Mouse (Mus musculus): ENCODE data around the gene Hsd3b7. TPM values are rescaled to one million over a fixed set of nuclear protein-coding genes. Genes with fewer than 3 reads are reported as not detected.

The Hsd3b7 gene
- 38.0 and 69.3 TPM in 2 replicates for total RNA-seq (2021)
- long read RNA-seq, experiment 1, transcript Hsd3b7-201 (7 exons, 1,828 nt) = major isoform, 47 of 67 reads
- long read RNA-seq, experiment 1, partial matches to known transcripts = 3 of 67 reads
- long read RNA-seq, experiment 1, other reads (novel, unspliced or antisense) = 12 of 67 reads
- long read RNA-seq, experiment 2, transcript Hsd3b7-201 (7 exons, 1,828 nt) = major isoform, 49 of 77 reads
- long read RNA-seq, experiment 2, partial matches to known transcripts = 13 of 77 reads
- long read RNA-seq, experiment 2, other reads (novel, unspliced or antisense) = 7 of 77 reads

- peak; percentile 98 for DNase-seq
These were observed at the start of gene Hsd3b7 for GRCm38 (mm10) chr7:127800435-127801009. Gene Hsd3b7, plus strand, starts transcription at chr7:127800604.

GRCm38 (mm10) chr7:127751619-127752018, 48.8 kb upstream of the Hsd3b7 start:
- no peak for DNase-seq

DNA sequence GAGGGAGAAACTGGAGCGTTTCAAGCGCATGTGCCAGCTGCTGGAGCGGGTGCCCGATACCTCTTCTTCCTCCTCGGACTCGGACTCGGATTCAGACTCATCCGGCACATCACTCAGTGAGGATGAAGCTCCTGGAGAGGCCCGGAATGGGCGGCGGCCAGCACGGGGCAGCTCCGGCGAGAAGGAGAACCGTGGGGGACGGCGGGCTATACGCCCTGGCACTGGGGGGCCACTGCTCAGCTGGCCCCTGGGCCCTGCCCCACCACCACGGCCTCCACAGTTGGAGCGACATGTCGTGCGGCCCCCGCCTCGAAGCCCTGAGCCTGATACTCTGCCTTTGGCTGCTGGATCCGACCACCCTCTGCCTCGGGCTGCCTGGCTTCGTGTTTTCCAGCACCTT, 48.3 kb upstream of the Hsd3b7 start:
- DNase-seq = no peak

DNA sequence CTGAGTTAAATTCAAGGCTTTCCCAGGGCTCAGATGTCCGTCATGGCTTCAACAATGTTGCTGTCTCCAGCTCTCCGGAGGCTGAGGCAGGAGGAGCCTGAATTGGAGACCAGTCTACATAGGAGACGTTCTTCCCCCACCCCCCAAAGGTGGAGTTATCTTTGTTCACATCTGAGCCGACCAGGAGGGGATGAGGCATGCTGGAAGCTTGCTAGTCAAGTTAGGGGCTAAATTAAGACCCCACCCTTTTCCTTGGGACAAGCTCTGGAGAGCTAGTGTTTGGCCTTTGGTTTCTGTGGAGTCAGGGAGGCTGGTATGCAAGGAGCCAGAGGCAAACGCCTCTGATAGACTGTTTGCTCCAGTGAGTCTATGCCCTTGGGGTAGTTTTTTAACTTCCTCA, 47.2 kb upstream of the Hsd3b7 start:
- DNase-seq = no peak

GRCm38 (mm10) chr7:127753741-127754140, 46.7 kb upstream of the Hsd3b7 start:
- no peak for DNase-seq

DNA sequence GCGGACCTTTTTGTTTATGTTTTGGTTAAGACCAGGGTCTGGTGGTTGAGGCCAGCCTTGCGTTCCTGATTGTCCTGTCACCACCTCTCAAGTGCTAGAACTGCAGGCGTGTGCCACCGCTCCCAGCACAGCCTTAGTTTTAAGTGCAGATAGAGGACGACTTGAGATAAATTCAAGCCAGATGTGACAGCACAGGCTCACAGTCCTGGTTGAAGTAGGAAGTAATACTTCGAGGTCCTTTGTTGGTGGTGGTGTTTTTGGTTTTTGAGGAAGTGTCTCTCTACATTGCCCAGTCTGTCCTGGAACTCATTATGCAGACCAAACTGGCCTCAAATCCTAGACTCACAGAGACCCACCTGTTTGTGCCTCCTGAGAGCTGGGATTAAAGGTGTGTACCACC, 40.7 kb upstream of the Hsd3b7 start:
- no peak for DNase-seq

- DNase-seq = no peak
These were observed 39.9 kb upstream of the Hsd3b7 start for GRCm38 (mm10) chr7:127760478-127760877.

DNA sequence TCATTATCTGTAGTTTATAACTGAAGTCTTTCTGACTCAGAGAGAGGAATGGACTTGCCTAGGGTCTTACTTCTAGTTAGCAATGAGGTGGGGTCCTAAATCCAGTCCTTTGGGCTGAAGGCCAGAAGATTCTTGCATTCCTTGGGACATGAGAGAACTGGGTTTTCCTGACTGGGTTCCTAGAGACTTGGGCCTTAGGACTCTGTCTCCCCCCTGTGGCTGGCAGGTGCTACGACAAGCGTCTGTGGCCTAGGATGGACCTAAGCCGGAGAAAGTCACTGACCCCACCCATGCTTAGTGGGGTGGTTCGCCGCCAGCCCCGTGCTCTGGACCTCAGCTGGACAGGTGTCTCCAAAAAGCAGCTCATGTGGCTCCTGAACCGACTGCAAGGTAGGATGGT, 39.4 kb upstream of the Hsd3b7 start:
- peak; percentile 85 for DNase-seq

DNA sequence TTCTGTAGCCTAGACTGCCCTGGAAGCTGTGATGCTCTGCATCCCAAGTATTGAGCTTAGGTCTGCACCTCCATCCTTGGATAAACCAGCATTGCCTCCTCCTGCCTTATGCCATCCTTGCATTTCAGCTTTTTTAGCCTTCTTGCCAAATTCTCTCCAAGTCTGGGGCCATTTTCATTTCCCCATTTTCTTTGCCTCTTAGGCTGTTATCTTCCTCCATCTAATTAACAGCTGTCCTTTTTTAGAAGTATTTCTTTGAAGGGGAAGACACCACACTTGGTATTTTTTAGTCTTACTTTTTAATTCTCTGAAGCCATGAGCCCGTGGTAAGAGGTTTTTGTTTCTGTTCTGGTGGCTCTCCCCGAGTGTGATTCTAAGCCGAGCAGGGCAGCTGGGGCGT, 36.8 kb upstream of the Hsd3b7 start:
- no peak for DNase-seq

DNA sequence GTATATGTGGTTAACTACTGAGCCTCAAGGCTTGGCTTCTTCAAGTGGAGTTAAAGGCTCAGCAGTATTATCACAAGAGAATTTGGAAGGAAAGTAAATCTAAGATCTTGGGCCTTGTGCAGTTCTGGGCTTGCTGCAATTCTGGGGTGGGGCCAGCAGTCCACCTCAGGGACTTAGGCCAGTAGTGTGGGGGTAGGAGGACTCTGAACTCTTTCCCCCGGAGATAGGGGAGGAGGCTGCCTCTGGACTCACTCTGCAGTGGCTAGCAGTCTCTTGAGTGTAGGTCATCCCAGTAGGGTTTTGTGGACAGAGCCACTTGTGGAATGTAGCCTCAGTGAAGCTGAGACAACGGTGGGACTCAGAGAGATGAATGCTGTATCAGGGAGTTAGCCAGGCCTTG, 34.6 kb upstream of the Hsd3b7 start:
- DNase-seq = peak; percentile 45

- no peak for DNase-seq
These were observed 33.4 kb upstream of the Hsd3b7 start for GRCm38 (mm10) chr7:127766851-127767609.

- no peak for DNase-seq
These were observed 32.6 kb upstream of the Hsd3b7 start for GRCm38 (mm10) chr7:127767671-127768345.

- DNase-seq = peak; percentile 40
These were observed 31.9 kb upstream of the Hsd3b7 start for GRCm38 (mm10) chr7:127768346-127768996.

DNA sequence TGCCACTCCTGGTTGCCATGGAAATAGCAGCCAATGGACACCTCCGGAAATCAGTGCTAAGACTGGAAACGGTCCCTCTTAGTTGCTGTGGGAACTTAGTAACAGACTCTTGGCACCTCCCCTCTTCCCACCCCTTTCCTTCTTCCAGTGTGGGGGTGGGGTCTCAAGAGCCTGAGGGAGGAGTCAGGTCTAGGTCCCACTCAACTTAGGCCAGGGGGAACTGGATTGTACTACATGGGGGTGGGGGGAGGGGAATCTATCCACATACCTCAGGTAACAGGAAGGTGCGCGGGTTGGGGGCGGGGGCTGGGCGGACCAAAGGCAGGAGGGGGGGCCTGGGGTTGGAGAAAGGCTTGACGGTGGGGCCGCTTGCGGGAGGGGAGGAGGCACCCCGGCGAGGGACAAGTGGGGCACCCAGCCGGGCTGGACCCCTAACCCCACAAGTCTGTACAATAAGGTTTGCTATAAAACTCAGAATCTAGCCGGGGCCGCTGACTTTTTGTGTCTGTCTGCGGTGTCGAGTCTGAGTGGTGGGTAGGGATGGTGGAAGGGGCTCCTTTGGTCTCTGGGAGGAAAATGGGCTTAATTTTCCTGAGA, 31.3 kb upstream of the Hsd3b7 start:
- DNase-seq = peak; percentile 97

- peak; percentile 93 for DNase-seq
These were observed 30.8 kb upstream of the Hsd3b7 start, which contains the start of gene Orai3 for GRCm38 (mm10) chr7:127769651-127770038. Gene Orai3, plus strand, starts transcription at chr7:127769815.

GRCm38 (mm10) chr7:127770039-127770905, 30.1 kb upstream of the Hsd3b7 start:
- DNase-seq = peak; percentile 18

DNA sequence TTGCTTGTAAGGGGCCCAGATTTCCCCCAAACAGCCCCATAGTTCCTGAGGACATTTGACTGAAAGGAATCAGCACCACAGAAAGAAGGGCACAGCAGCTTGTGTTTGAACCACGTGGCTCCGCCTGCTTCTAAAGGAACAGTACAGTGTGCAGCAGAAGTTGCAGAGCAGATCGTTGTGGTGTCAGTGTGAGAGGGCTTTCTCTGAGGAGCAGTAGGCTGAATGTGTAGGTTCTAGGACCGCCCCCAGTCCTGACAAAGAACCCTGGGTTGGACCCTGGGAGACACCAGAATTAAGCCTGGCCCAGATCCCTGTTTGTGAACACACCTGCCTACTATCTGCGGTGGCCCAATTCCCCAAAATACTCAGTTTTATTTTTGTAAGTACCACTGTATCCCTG, 29.1 kb upstream of the Hsd3b7 start:
- no peak for DNase-seq

- no peak for DNase-seq
These were observed 28.3 kb upstream of the Hsd3b7 start for GRCm38 (mm10) chr7:127772080-127772479.

GRCm38 (mm10) chr7:127772557-127772956, 27.8 kb upstream of the Hsd3b7 start:
- no peak for DNase-seq

- peak; percentile 90 for DNase-seq
These were observed 26.6 kb upstream of the Hsd3b7 start for GRCm38 (mm10) chr7:127773664-127774384.

All from adrenal gland, postnatal 14 days (tissue).